ENCODE assay signal across 17 mouse cellular contexts in genomic region chr10:84357593-84357992, GRCm38 (mm10).
DNase-seq lines count a peak whose midpoint lies in the region; ATAC-seq and TF ChIP-seq lines count a peak whose summit lies in the region.
"Had no signal": no experiment of that assay in that cellular context is flagged by ENCODE, and none has a peak within 500 bp of the region (broad histone marks: within the 10 kb centered on the region; RNA-seq: fewer than 3 reads in every experiment).

No protein-coding gene starts in this region.

- peak overlapping the region; percentile 87 for H3K27ac ChIP-seq in layer of hippocampus, adult 2 months
- H3K27ac ChIP-seq in cortical plate, adult 2 months (ENCODE audit: insufficient read depth, low read length) = peak overlapping the region; percentile 61
- H3K27ac ChIP-seq in hindbrain, postnatal 0 days = peak overlapping the region; percentile 62
- H3K27ac ChIP-seq: embryonic facial prominence, embryonic 13.5 days; gastrocnemius, adult 2 months; heart, embryonic 15.5 days had no signal

- H3K9ac ChIP-seq in hindbrain, postnatal 0 days (replicated peaks; ENCODE audit: low read length) = no peak overlapping the region
- H3K9ac ChIP-seq: embryonic facial prominence, embryonic 13.5 days; heart, embryonic 15.5 days had no signal

- ATAC-seq in hindbrain, postnatal 0 days = no peak; the same call in 1 of the 2 replicates

- TF ChIP-seq CTCF in layer of hippocampus, adult 2 months (conservative IDR thresholded peaks at IDR 0.05) = no peak
- TF ChIP-seq CTCF in cortical plate, adult 2 months (IDR thresholded peaks at IDR 0.05; ENCODE audit: extremely low read depth, insufficient read depth, low read length) = no peak
- TF ChIP-seq CTCF in hindbrain, postnatal 0 days (IDR thresholded peaks at IDR 0.05; ENCODE audit: low read depth) = no peak

- 66% methylated on average over 4 of the region's 4 CpGs for WGBS in hindbrain, postnatal 0 days

- peak; percentile 69 to 74 for DNase-seq in cerebellum, postnatal 14 days
- no peak for DNase-seq in cerebellum, adult 9-11 months
- DNase-seq in layer of hippocampus, adult 2 months (ENCODE audit: low spot score in 2 of 2) = no peak
- DNase-seq in layer of hippocampus, adult 8-10 months (ENCODE audit: low spot score in 2 of 2) = no peak
- DNase-seq in hindbrain, postnatal 0 days (ENCODE audit: low spot score) = peak; percentile 20
- no peak for DNase-seq in adrenal gland, adult 18-20 months (ENCODE audit: low spot score in 2 of 2)
- DNase-seq: adrenal gland, postnatal 14 days; B cell, adult 2 months; gastrocnemius, adult 2 months; heart, adult 18-20 months; kidney, adult 11 months; kidney, postnatal 25 days; lung, adult 18-20 months; thymus, postnatal 4 days had no signal

- no peak overlapping the region for H3K4me2 ChIP-seq in hindbrain, postnatal 0 days (ENCODE audit: low read depth, low read length)
- H3K4me2 ChIP-seq: embryonic facial prominence, embryonic 13.5 days; heart, embryonic 15.5 days had no signal

- peaks cover 10% of the 10 kb centered on the region; the same call in 1 of the 2 replicates for H3K4me1 ChIP-seq in cortical plate, adult 2 months (ENCODE audit: control insufficient read depth, insufficient read depth, low read length)
- H3K4me1 ChIP-seq in hindbrain, postnatal 0 days (ENCODE audit: insufficient read depth, low read length) = 0 out of 2 replicates have a peak, but pooled peaks cover 3% of the 10 kb centered on the region
- H3K4me1 ChIP-seq: embryonic facial prominence, embryonic 13.5 days; heart, embryonic 15.5 days had no signal

- TF ChIP-seq POLR2A in cortical plate, adult 2 months (IDR thresholded peaks at IDR 0.05; ENCODE audit: extremely low read depth, insufficient read depth, low read length) = no peak

- H3K36me3 ChIP-seq in hindbrain, postnatal 0 days (ENCODE audit: insufficient read depth, low read length) = no peaks in the 10 kb centered on the region
- H3K36me3 ChIP-seq: embryonic facial prominence, embryonic 13.5 days; heart, embryonic 15.5 days had no signal

- no peak overlapping the region for H3K4me3 ChIP-seq in layer of hippocampus, adult 2 months
- no peak overlapping the region for H3K4me3 ChIP-seq in cortical plate, adult 2 months (ENCODE audit: insufficient read depth, low read length)
- H3K4me3 ChIP-seq in hindbrain, postnatal 0 days (ENCODE audit: low read length) = no peak overlapping the region
- H3K4me3 ChIP-seq: embryonic facial prominence, embryonic 13.5 days; gastrocnemius, adult 2 months; heart, embryonic 15.5 days had no signal

- H3K9me3 ChIP-seq in hindbrain, postnatal 0 days (ENCODE audit: low read length) = no peaks in the 10 kb centered on the region
- H3K9me3 ChIP-seq: embryonic facial prominence, embryonic 13.5 days; heart, embryonic 15.5 days had no signal

- H3K27me3 ChIP-seq in hindbrain, postnatal 0 days (ENCODE audit: insufficient read depth, low read length) = no peaks in the 10 kb centered on the region
- H3K27me3 ChIP-seq: embryonic facial prominence, embryonic 13.5 days; heart, embryonic 15.5 days had no signal

Comparison
In these comparisons a context has a peak if more than half of its experiments do, and no peak if none do; other contexts are left out.
1. DNase-seq: peak in cerebellum, postnatal 14 days (2 of 2) and hindbrain, postnatal 0 days (single experiment); none in cerebellum, adult 9-11 months (single experiment), layer of hippocampus, adult 2 months (0 of 2), layer of hippocampus, adult 8-10 months (0 of 2) and adrenal gland, adult 18-20 months (0 of 2).
2. Peak in every context shown above with its lines, with median percentiles within 50 percentile points of each other: H3K27ac ChIP-seq.